Mouse (Mus musculus): ENCODE measurements around the gene Ip6k3.

Ip6k3 gene

DNA sequence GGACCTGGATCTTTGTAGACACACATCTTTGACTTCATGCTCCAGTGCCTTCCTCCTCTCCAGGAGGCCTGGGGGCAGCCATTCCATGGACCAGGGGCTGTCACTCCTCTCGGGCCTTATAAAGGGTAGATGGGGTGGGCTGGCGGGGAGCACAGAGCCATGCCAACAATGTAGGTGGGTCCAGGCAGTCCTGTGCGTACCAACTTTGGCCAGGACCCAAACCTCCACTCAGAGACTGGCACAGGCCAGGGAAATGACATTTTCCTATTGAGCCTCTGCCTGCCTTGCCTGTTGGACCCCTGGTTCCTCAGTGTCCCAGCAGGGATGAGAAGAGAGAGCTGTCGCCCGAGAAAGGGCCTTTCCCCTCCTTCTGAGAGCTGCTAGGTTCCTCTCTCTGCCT, 14.8 kb upstream of the Ip6k3 start:
- DNase-seq (ENCODE audit: low read depth, low spot score), result no peak

DNA sequence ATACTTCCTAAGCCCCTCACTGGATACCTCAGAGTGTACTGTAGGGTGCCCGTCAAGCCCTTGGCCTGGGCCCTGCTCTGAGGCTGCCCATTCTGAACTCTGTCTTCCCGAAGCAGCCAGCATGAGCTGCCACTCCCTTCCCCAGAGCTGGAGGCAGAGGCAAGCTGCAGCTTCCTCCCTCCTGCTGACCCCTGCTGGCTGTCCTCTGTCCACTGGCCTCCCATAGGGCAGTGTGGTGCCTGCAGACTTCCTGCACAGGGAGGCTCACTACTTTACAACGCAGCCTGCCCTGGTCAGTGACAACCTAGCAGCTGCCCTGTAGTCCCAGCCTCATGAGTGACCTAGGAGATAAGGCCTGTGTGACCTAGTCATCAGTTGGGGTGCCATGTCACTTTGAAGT, 14.1 kb upstream of the Ip6k3 start:
- DNase-seq (ENCODE audit: low read depth, low spot score), result peak; percentile 77

DNA sequence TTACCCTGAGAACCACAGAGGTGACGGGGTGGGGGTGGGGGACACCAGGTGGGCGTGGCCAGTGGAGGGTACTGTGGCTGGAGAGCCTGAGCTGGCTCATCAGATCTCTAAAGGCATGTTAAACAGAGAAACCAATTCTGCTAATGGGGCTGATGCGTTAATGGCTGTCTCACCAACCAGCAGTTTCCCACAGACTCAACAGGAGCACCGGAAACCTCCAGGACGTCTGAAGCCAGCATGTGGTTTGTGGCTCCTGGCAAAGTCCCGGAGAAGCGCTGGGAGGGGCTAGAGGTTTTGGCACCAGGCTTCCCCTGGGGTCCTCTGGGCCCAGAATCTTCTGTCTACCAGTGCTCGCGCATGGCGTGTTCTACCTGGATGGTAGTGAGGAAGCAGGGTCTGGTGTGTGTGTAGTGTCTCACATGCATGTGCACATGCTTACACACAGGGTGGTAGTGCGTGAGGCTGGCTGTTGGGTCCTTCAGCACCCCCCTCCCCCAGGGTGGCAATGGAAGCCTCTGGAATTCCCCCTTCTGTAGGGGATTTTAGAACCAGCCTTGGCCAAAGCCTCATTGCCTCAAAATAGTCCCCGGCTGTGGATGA, 12.2 kb upstream of the Ip6k3 start:
- no peak for DNase-seq (ENCODE audit: low read depth, low spot score)

DNA sequence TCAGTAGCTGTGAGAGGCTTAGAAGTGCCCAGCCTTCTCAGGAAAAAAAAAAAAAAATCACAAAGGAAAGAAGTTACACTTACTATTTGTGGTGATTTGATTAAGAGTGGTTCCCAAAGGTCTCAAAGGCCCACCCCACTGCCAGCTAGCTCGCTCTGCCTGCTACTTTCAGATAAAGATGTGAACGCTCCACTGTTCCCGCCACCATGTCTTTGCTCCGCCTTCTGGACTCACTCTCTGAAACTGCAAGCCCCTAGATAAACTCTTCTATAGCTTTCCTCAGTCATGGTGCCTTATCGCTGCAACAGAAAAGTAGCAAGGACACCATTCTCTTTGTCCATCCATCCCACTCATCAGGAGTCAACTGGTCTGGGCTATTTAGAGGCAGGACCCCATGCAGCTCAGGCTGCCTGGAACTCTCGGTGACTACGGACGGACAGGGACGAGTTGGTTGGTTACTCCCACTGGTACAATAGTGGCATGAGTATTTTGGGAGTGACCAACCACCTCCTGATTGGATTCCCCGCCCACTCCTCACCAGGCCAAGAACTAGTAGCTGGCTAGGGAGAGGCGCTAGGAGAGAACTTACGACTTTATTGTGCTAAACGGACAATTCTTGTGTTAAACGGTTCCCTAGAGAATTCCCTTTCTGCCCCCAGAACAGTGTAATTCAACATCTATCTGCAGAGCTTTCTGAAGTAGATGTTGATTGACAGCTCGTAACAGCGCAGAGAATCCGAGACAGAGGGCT, 11.0 kb upstream of the Ip6k3 start:
- DNase-seq (ENCODE audit: low read depth, low spot score), result no peak

DNA sequence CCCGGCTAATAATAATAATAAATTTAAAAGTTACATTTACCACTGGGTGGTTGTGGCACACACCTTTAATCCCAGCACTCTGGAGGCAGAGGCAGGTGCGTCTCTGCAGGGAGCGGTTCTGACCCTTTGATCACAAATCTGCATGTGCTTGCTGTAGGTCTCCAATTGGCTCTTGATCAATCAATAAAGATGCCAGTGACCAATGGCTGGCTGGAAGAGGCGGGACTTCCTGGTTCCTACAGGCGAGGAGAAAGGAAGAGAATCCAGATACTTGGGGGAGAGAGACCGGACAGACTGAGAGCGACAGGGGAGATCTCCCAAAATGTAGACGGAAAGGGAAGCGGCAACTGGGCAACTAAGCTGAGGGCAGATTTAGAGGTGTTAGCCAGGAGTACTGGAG, 10.4 kb upstream of the Ip6k3 start:
- DNase-seq (ENCODE audit: low read depth, low spot score), result no peak

GRCm38 (mm10) chr17:27176754-27177153, 9.2 kb upstream of the Ip6k3 start:
- no peak for DNase-seq (ENCODE audit: low read depth, low spot score)

DNA sequence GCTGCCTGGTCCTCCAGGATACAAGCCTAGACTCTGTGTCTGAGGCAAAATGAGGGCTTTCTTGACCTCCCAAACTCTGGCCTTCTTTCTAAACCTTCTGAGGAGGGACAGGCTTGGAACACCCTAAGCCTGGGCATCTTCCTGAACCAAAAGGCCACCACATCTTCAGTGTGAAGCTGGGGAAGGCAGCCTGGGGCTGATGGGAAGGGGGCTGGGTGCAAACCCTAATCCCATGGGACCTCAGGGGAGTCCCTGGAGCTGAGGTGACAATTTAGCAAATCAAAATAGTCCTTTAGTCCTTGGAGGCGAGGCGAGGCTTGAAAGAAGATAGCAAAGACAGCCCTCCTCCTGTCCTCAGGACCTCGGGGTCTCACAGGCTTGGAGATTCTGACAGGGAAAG, 8.7 kb upstream of the Ip6k3 start:
- DNase-seq (ENCODE audit: low read depth, low spot score), result no peak

GRCm38 (mm10) chr17:27175196-27175874, 7.7 kb upstream of the Ip6k3 start:
- DNase-seq (ENCODE audit: low read depth, low spot score), result no peak

DNA sequence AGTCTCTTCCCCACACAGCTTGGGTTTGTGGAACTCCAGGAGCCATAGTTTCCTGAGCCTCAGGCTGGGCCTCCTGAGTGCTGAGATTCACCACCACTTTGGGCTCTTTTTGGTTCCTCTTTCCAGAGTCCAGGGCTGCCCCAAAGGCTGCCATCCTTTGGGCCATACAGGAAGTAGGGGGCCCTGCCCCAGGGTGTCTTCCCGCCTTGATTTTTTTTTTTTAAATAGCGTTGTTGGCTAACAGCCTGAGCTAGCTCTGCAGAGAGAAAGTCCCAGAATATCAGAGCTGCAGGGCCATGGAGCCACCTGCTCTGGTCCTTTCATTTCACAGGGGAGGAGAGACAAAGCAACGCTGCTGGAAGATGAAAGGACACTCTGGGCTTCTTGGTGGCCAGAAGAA, 6.1 kb upstream of the Ip6k3 start:
- no peak for DNase-seq (ENCODE audit: low read depth, low spot score)

GRCm38 (mm10) chr17:27172459-27172858, 4.9 kb upstream of the Ip6k3 start:
- no peak for DNase-seq (ENCODE audit: low read depth, low spot score)

DNA sequence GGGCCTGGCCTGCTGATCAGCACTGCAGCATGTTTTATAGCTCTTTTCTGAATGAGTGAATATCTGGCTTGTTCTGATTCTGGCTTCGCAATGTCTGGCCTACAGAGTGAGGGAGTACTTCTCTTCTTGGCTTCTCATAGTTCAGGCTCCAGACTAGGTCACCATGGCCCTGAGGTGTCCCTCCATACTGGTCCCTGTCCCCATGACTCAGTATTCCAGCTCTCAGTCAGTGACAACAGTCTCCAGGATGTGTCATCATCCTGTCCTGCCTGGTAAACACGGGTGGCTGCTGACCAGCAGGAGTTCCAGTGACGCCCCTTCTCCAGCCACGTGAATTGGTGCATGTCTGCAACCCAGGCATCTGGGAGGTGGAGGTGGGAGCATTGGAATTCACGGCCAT, 3.5 kb upstream of the Ip6k3 start:
- DNase-seq (ENCODE audit: low read depth, low spot score), result no peak

DNA sequence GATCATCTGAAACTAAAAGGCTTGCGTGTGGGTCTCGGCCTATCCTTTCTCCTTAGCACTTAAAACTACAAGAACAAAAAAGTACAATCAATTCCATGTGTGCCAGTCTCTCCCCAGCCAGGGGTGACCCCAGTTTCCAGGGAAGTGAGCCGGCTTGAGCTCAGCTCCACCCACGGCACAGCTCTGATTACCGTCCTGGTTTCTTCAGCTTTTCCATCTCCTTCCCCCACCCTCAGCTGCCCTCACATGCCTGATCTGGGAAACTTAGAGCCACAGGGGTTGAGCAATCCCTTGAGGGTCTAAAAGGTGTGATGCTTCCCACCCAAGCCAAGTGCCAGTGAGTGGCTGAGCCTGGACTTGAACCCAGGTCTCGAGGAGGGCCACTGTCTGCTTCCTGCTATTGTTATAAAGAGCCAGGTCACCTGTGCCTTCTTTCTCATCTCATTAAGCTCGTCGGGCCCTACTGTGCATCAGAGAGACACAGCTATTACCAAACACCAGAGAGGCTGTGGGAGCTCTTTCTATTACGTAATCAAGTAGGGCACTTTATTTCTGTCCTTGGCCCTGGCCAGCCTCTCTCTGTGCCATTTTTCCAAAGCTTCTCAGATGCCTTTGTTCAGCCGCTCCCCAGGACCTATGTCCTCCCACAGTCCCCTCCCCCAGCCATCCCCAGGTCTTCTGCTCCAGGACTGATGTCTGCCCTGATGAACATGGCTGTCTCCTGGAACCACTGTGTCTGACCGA, 2.5 kb upstream of the Ip6k3 start:
- DNase-seq (ENCODE audit: low read depth, low spot score), result peak; percentile 79

DNA sequence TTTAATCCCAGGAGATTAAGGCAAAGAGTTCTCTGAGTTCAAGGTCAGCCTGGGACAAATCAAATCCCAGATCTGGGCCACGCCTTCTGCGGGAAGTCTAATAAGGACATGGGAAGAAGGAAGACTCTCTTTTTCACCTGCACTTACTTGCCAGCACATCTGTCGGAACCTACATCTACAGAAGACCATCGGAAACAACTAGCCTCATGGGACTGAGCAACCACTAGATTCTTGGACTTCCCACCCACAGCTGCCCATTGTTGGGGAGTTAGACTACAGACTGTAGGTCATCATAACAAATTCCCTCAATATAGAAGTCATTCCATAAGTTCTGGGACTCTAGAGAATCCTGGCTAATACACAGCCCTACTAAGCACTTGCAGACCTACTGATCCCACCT, 974 bp upstream of the Ip6k3 start:
- DNase-seq (ENCODE audit: low read depth, low spot score), result no peak

- peak; percentile 89 for DNase-seq (ENCODE audit: low read depth, low spot score)
Observed at GRCm38 (mm10) chr17:27166901-27167300, 694 bp downstream of the Ip6k3 start.

- peak; percentile 58 for DNase-seq (ENCODE audit: low read depth, low spot score)
Observed at GRCm38 (mm10) chr17:27165054-27165773, 2.4 kb downstream of the Ip6k3 start.

DNA sequence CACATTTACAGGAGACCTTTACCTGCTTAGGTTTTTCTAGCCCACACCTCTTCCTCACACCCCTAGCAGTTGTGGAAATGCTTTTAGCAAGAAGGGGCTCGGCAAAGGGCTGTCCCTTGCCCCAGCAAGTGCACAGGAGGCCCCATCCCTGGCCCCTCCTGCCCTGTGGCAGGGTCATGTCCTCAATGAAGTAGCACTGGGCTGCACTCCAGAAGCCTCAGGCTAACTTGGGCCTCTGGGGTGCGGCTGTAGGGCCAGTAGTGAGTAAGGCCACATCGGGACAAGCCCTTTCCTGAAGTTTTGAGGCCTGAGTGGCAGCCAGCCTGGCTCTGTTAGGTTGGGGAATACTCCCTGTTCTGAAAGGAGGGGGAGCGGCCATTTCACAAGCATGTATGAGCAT, 6.7 kb downstream of the Ip6k3 start:
- peak; percentile 92 for DNase-seq (ENCODE audit: low read depth, low spot score)

DNA sequence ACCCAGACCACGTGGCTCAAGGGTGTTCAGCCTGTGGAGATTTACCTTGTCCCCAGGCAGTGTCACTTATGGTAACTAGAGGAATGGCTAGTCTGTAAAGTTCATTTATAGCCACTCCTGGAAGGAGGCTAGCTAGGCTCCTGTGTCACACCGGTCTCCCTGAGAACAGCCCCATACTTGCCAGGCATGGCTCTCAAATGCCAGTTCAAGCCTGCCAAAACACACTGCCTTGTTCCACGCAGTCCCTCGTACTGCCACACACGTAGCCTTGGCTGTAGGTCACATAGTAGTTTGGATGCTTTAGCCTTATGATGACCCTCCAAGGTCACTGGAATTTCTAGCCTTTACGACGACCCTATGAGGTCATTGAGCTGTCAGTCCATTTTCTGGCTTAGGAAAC, 8.4 kb downstream of the Ip6k3 start:
- peak; percentile 93 for DNase-seq (ENCODE audit: low read depth, low spot score)

DNA sequence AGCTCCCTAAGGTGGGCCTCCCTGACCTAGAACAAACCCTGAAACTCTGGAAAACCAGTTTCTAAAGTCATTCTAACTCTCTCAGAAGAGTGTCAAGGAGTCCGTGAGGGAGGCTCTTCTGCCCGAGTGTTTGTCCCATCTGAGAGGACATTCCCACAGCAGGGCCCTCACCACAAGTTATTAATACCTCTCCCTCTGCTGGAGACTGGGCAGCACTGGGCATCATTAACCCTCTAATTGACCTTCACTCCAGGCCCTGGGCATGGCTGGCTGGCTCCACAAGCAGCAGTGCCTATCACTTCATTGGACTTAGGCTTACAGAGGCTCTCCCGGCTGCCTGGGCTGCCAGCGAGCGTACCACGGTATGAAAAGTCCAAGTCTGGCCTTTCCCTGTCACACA, 9.2 kb downstream of the Ip6k3 start:
- DNase-seq (ENCODE audit: low read depth, low spot score), result peak; percentile 77

- no peak for DNase-seq (ENCODE audit: low read depth, low spot score)
Observed at GRCm38 (mm10) chr17:27155752-27156151, 11.8 kb downstream of the Ip6k3 start.

GRCm38 (mm10) chr17:27154881-27155280, 12.7 kb downstream of the Ip6k3 start:
- no peak for DNase-seq (ENCODE audit: low read depth, low spot score)

DNA sequence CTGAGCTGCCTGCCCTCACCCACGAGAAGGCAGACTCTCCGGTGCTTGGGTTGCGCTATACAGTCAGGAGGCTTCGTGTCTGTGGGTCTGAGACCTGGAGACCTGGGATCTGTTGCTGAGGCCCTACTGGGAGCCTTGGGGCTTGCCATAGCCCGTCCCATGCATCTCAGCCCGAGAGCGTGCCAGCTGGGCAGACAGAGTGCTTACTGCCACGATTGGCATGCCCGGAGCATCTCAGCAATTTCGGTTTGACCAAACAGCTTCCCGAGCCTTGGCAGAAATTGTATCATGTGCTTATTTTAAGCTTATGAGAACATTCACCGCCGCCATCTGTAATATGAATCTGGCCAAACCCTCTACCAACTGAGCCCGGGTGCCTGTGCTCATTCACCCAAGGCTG, 13.3 kb downstream of the Ip6k3 start:
- peak; percentile 94 for DNase-seq (ENCODE audit: low read depth, low spot score)

DNA sequence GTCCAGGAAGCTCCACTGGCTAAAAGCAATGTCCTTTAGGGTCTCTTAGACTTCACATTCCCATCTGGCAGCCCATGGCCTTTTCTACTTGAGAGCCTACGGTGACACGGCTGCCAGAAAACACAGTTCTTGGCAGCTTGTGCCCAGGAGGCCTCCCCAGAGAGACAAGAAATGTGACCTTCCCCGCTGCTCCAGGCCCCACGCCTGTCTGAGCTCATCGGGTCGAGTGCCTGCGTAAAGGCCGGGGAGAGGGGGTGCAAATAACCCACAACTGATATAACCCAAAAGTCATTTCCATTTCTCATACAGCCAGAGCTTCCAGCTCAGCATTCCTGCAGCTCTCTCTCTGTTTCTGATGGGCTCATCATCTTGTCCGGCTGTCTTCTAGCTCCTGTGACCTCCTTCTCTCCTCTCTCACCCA, 13.8 kb downstream of the Ip6k3 start:
- DNase-seq (ENCODE audit: low read depth, low spot score), result peak; percentile 95

All from skeletal muscle tissue, adult 2 months (tissue).